Mouse (Mus musculus) megakaryocyte, adult 5-6 weeks (primary cell): ENCODE data around the gene Cnr2. TPM values are rescaled to one million over a fixed set of nuclear protein-coding genes. Genes with fewer than 3 reads are reported as not detected.

Experiments
- ATAC-seq: 2 replicates; pipeline ENCODE4 v1.8.0; 2016; ENCODE audit warnings: mild to moderate bottlenecking, inconsistent platforms; ENCODE audit not compliant: poor library complexity, severe bottlenecking
- total RNA-seq, 2 experiments: library from RNA; stranded (forward) in 1 of 2; stranded (reverse) in 1 of 2; fragments of 153-499, 151-499 nt in 1 of 2; fragments of 221-1000, 200-1000 nt in 1 of 2; gene quantifications; 2 replicates each; pipeline versions ENCODE4 v1.2.3 to v1.2.4; 2015 to 2017

The Cnr2 gene
- total RNA-seq, 2 experiments from 2014 or later = 15.2 to 18.8 TPM

- no peak for ATAC-seq
These were observed 35.0 kb downstream of the Cnr2 start for GRCm38 (mm10) chr4:135930239-135930638.

GRCm38 (mm10) chr4:135931832-135932231 lies 36.6 kb downstream of the Cnr2 start:
- peak; percentile 67 for ATAC-seq

GRCm38 (mm10) chr4:135934708-135935500 lies 39.7 kb downstream of the Cnr2 start:
- no peak for ATAC-seq

GRCm38 (mm10) chr4:135935502-135935901 lies 40.3 kb downstream of the Cnr2 start:
- no peak for ATAC-seq

- ATAC-seq = no peak
These were observed 43.7 kb downstream of the Cnr2 start for GRCm38 (mm10) chr4:135938858-135939257.

GRCm38 (mm10) chr4:135941026-135941425 lies 45.8 kb downstream of the Cnr2 start:
- 0 out of 2 replicates have a peak, but pooled peaks have one; percentile 36 for ATAC-seq

- no peak for ATAC-seq
These were observed 47.0 kb downstream of the Cnr2 start for GRCm38 (mm10) chr4:135942193-135942592.

GRCm38 (mm10) chr4:135943389-135943788 lies 48.2 kb downstream of the Cnr2 start:
- ATAC-seq = no peak

- peak; percentile 65 for ATAC-seq
These were observed 50.5 kb downstream of the Cnr2 start for GRCm38 (mm10) chr4:135945706-135946105.

- ATAC-seq = peak; percentile 93
These were observed 51.1 kb downstream of the Cnr2 start, which contains the start of gene Hmgcl for GRCm38 (mm10) chr4:135946278-135946658. Gene Hmgcl, plus strand, starts transcription at chr4:135946448.

- peak; percentile 22; the same call in 1 of the 2 replicates for ATAC-seq
These were observed 51.6 kb downstream of the Cnr2 start for GRCm38 (mm10) chr4:135946659-135947301.

GRCm38 (mm10) chr4:135948142-135948541 lies 52.9 kb downstream of the Cnr2 start:
- ATAC-seq = peak; percentile 24; the same call in 1 of the 2 replicates

- ATAC-seq = no peak
These were observed 54.3 kb downstream of the Cnr2 start for GRCm38 (mm10) chr4:135949475-135949874.

- ATAC-seq = no peak
These were observed 54.7 kb downstream of the Cnr2 start for GRCm38 (mm10) chr4:135949911-135950310.

GRCm38 (mm10) chr4:135950365-135950764 lies 55.2 kb downstream of the Cnr2 start:
- no peak for ATAC-seq

- ATAC-seq = no peak
These were observed 56.3 kb downstream of the Cnr2 start for GRCm38 (mm10) chr4:135951505-135951904.

GRCm38 (mm10) chr4:135953179-135953578 lies 58.0 kb downstream of the Cnr2 start:
- ATAC-seq = no peak

GRCm38 (mm10) chr4:135954241-135954640 lies 59.0 kb downstream of the Cnr2 start:
- peak; percentile 86 for ATAC-seq

GRCm38 (mm10) chr4:135955886-135956285 lies 60.7 kb downstream of the Cnr2 start:
- no peak for ATAC-seq

- no peak for ATAC-seq
These were observed 63.2 kb downstream of the Cnr2 start for GRCm38 (mm10) chr4:135958354-135958753.

- peak; percentile 56 for ATAC-seq
These were observed 65.5 kb downstream of the Cnr2 start for GRCm38 (mm10) chr4:135960717-135961116.

GRCm38 (mm10) chr4:135961709-135962108 lies 66.5 kb downstream of the Cnr2 start:
- no peak for ATAC-seq
